Mouse (Mus musculus): ENCODE measurements around the gene Epha6.

Epha6 gene

GRCm38 (mm10) chr16:60605061-60605831 lies at the start of gene Epha6:
Gene Epha6 (minus strand): TSS chr16:60605531.
- DNase-seq (ENCODE audit: low spot score), result no peak

- no peak for DNase-seq (ENCODE audit: low spot score)
These were observed 46.4 kb upstream of the Epha6 start for GRCm38 (mm10) chr16:60651716-60652115.

GRCm38 (mm10) chr16:60628091-60628490 lies 22.8 kb upstream of the Epha6 start:
- no peak for DNase-seq (ENCODE audit: low spot score)

GRCm38 (mm10) chr16:60605832-60606583 lies 677 bp upstream of the Epha6 start:
- peak; percentile 5 for DNase-seq (ENCODE audit: low spot score)

- DNase-seq (ENCODE audit: low spot score), result no peak
These were observed 718 bp downstream of the Epha6 start for GRCm38 (mm10) chr16:60604613-60605012.

GRCm38 (mm10) chr16:60585322-60585721 lies 20.0 kb downstream of the Epha6 start:
- DNase-seq (ENCODE audit: low spot score), result no peak

- DNase-seq (ENCODE audit: low spot score), result no peak
These were observed 20.6 kb downstream of the Epha6 start for GRCm38 (mm10) chr16:60584695-60585094.

GRCm38 (mm10) chr16:60570546-60570945 lies 34.8 kb downstream of the Epha6 start:
- no peak for DNase-seq (ENCODE audit: low spot score)

- DNase-seq (ENCODE audit: low spot score), result no peak
These were observed 60.9 kb downstream of the Epha6 start for GRCm38 (mm10) chr16:60544385-60544784.

GRCm38 (mm10) chr16:60538233-60538632 lies 67.1 kb downstream of the Epha6 start:
- DNase-seq (ENCODE audit: low spot score), result no peak

GRCm38 (mm10) chr16:60509707-60510106 lies 95.6 kb downstream of the Epha6 start:
- no peak for DNase-seq (ENCODE audit: low spot score)

- DNase-seq (ENCODE audit: low spot score), result no peak
These were observed 105.8 kb downstream of the Epha6 start for GRCm38 (mm10) chr16:60499567-60499966.

GRCm38 (mm10) chr16:60475776-60476175 lies 129.6 kb downstream of the Epha6 start:
- no peak for DNase-seq (ENCODE audit: low spot score)

GRCm38 (mm10) chr16:60468200-60468785 lies 137.0 kb downstream of the Epha6 start:
- DNase-seq (ENCODE audit: low spot score), result no peak

- DNase-seq (ENCODE audit: low spot score), result no peak
These were observed 170.0 kb downstream of the Epha6 start for GRCm38 (mm10) chr16:60435283-60435682.

GRCm38 (mm10) chr16:60434241-60434640 lies 171.1 kb downstream of the Epha6 start:
- DNase-seq (ENCODE audit: low spot score), result no peak

- no peak for DNase-seq (ENCODE audit: low spot score)
These were observed 210.0 kb downstream of the Epha6 start for GRCm38 (mm10) chr16:60395306-60395705.

GRCm38 (mm10) chr16:60392961-60393360 lies 212.4 kb downstream of the Epha6 start:
- no peak for DNase-seq (ENCODE audit: low spot score)

GRCm38 (mm10) chr16:60375147-60375546 lies 230.2 kb downstream of the Epha6 start:
- DNase-seq (ENCODE audit: low spot score), result no peak

GRCm38 (mm10) chr16:60283963-60284362 lies 321.4 kb downstream of the Epha6 start:
- no peak for DNase-seq (ENCODE audit: low spot score)

GRCm38 (mm10) chr16:60274109-60274508 lies 331.2 kb downstream of the Epha6 start:
- DNase-seq (ENCODE audit: low spot score), result no peak

- DNase-seq (ENCODE audit: low spot score), result no peak
These were observed 338.7 kb downstream of the Epha6 start for GRCm38 (mm10) chr16:60266367-60267351.

All from yolk sac, embryonic 10.5 days (tissue).